Mouse (Mus musculus): ENCODE measurements around the gene Cldnd1. TPM values are rescaled to one million over a fixed set of nuclear protein-coding genes. Genes with fewer than 3 reads are reported as not detected.

Gene Cldnd1
- 10 to 100 TPM; 61.2 to 65.3 TPM for total RNA-seq (2021)
- long read RNA-seq, experiment 1, transcript Cldnd1-201 (5 exons, 2,147 nt): major isoform, 66 of 99 reads
- long read RNA-seq, experiment 1, transcript Cldnd1-204 (6 exons, 1,540 nt): minor isoform, 9 of 99 reads
- long read RNA-seq, experiment 1, partial matches to known transcripts: 7 of 99 reads
- long read RNA-seq, experiment 1, other reads (novel, unspliced or antisense): 17 of 99 reads
- long read RNA-seq, experiment 2, transcript Cldnd1-204 (6 exons, 1,540 nt): minor isoform, 11 of 120 reads
- long read RNA-seq, experiment 2, transcript Cldnd1-201 (5 exons, 2,147 nt): major isoform, 81 of 120 reads
- long read RNA-seq, experiment 2, partial matches to known transcripts: 8 of 120 reads
- long read RNA-seq, experiment 2, other reads (novel, unspliced or antisense): 20 of 120 reads

DNA sequence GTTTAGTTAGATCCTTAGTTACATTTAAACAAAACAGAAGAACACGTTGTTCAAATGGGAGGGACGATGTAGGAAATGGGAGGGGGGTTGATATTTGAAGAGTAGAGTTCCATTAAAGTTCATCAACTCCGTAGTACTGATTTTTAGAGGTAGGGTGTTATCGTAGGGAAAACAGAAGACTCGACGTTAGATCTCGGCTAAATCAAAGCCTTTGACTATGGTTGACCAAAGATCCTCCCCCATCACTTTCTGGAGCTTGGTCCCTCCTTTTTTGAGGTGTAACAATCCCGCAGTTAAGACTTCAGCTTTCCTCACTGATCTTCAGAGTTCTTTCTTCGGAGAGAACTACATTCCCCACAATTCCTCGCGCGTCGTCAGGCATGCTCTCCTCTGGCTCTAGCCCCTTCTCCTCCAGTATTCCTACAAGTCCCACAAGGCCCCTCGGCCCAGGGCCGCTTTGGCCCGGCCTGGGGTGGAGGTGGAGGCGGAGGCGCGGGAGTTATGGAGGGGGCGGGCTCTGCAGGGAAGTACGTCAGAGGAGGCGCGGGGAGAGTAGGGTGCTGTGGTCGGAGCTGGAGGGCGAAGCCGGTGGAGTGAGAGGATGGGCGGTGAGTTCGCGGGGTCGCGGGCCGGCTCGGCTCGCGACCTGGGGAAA lies at the start of gene Cldnd1:
Gene Cldnd1, plus strand, starts transcription at position 434 of the 655 bp plus-strand sequence.
- intact Hi-C loops (cut with DNase I): no loop called here
- peak; percentile 85 to 95 for DNase-seq

DNA sequence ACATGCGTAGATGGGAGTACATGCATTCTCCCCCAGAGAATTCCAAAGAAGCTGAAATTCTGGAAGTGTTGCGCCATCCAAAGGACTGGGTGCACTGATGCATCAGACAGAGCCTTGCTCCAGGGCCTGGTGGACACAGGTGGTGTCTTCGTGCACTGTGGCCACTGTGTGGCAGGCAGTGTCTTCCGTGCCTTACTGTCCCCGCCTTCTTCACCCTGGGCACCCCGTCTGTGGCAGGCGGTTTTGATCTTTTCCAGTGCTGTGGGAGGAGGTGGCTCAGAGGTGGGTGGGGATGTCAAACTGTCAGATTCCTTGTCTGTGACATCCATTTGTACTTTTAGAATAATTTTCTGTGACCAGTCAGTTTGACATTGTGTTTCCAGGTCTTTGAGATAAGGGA lies 49.0 kb upstream of the Cldnd1 start:
- DNase-seq: no peak
- intact Hi-C loops (cut with DNase I): no loop called here

GRCm38 (mm10) chr16:58682046-58682445 lies 45.7 kb upstream of the Cldnd1 start:
- no peak for DNase-seq
- intact Hi-C loops (cut with DNase I): no loop called here

- DNase-seq: no peak
- intact Hi-C loops (cut with DNase I): no loop called here
Observed at GRCm38 (mm10) chr16:58682870-58683269, 44.8 kb upstream of the Cldnd1 start.

DNA sequence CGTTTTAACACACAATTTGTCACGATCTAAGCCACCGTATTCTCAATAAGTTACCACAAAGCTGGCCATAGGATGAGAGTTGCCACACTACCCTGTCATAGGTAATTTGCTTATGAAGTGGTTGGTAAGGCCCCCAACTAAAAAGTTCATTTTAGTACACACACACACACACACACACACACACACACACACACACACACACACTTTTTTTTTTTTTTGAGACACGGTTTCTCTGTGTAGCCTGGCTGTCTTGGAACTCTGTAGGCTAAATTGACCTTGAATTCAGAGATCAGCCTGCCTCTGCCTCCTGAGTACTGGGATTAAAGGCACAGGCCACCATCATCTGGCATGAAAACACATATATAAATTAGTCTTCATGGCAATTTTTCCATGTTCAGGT lies 43.8 kb upstream of the Cldnd1 start:
- DNase-seq: no peak
- intact Hi-C loops (cut with DNase I): no loop called here

GRCm38 (mm10) chr16:58684537-58684936 lies 43.2 kb upstream of the Cldnd1 start:
- DNase-seq: no peak
- intact Hi-C loops (cut with DNase I): no loop called here

DNA sequence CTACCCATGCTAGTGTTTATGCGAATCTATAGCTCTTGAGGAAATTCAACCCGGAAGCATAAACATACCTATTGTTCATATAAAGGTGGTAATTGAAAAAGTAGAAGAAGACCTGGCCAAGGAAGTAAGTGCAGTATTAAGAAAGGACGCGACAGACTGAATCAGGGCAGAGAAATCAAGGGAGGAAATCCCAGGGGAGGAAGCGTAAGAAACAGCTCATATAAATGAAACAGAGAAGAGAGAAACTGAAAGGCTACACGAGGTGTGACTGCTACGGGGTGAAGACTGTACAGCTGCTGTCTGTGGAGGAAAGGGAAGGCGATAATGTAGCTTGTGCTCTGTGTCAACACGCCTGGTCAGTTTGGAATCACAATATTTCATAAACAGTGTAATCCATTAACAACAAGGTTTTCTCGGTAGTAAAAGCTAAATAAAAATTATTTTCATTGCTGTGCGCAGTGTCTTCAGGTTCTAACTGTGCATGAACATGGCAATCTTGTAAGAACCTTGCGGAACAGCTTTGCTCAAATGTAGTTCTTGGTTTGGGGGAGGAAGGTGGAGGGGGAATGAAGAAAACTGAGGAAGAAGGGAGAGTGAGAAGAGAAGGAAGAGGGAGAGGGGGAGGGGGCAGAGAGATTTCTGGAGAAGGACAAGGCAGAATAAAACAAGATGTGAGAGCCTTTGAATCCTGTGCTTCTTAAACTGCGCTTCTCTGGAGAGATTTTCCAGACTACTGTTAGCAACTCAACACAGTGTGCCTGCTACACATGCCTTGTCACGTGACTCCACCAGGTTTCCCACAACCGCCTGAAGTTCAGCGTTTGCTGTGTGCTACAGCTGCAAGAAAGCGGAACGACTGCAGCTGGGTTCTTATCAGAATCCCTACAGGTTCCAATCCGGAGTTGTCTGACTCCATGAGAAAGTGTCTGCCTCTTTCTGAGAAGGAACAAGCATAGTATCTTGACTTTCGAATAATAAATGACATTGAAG lies 41.9 kb upstream of the Cldnd1 start:
- intact Hi-C loops (cut with DNase I): no loop called here
- no peak for DNase-seq

DNA sequence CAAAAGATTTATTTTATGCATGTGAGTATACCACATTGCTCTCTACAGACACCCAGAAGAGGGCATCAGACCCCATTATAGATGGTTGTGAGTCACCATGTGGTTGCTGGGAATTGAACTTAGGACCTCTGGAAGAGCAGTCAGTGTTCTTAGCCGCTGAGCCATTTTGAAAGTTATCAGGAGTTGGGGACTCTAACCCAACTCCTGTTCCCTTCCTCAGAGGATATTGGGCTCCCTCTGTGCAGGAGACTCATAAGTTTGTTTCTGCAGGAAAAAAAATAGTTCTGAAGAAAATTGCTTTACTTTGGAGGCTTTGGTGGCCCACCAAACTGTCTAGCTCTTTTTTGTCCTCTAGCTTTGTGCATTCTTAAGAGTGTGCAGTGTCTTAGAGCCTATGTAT lies 39.2 kb upstream of the Cldnd1 start:
- intact Hi-C loops (cut with DNase I): no loop called here
- DNase-seq: no peak

- intact Hi-C loops (cut with DNase I): no loop called here
- DNase-seq: no peak
Observed at GRCm38 (mm10) chr16:58689555-58690169, 38.0 kb upstream of the Cldnd1 start.

DNA sequence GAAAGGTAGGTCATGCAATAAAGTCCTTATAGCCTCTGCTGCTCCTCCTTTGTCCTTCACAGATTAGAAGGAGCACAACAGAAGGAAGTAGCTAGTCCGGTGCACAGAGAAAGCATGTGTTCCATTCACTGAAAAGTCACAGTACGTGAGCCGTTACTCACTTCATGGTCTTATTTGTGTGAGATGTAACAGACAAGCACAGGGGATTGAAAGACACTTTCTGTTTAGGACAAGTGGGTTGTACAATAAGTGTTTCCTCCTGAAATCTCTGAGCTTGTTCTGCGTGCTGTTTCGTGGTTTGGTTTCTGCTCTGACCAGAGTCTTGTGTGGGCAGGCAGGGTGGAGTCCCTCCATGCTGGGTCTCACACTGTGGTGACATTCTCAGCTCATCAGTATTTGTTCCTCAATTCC lies 37.4 kb upstream of the Cldnd1 start:
- intact Hi-C loops (cut with DNase I): no loop called here
- no peak for DNase-seq

DNA sequence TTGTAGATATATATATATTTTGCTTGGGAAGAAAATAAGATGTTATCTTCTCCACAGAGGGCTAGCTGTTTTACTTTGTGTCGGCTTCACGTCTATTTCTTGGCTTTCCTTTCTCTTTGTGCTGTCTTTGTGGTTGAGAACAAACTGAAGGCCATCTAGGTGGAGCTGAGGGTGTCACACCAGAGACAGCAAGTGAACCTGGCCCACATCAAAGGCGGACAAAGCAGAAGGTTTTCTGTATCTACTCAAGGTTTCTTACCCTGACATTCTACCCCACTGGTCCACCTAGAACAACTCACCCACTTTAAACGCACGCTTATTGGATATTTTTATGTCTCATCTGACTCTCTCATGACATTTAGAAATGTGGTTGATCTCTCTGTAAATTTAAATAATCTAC lies 33.6 kb upstream of the Cldnd1 start:
- intact Hi-C loops (cut with DNase I): no loop called here
- DNase-seq: no peak

- no peak for DNase-seq
- intact Hi-C loops (cut with DNase I): no loop called here
Observed at GRCm38 (mm10) chr16:58696796-58697195, 30.9 kb upstream of the Cldnd1 start.

GRCm38 (mm10) chr16:58697261-58697660 lies 30.4 kb upstream of the Cldnd1 start:
- intact Hi-C loops (cut with DNase I): no loop called here
- DNase-seq: no peak

GRCm38 (mm10) chr16:58700174-58700573 lies 27.5 kb upstream of the Cldnd1 start:
- intact Hi-C loops (cut with DNase I): no loop called here
- DNase-seq: no peak

GRCm38 (mm10) chr16:58700816-58701424 lies 26.8 kb upstream of the Cldnd1 start:
- intact Hi-C loops (cut with DNase I): no loop called here
- no peak for DNase-seq

GRCm38 (mm10) chr16:58701779-58702178 lies 25.9 kb upstream of the Cldnd1 start:
- intact Hi-C loops (cut with DNase I): no loop called here
- DNase-seq: no peak

GRCm38 (mm10) chr16:58702329-58702932 lies 25.3 kb upstream of the Cldnd1 start:
- DNase-seq: no peak
- intact Hi-C loops (cut with DNase I): no loop called here

- intact Hi-C loops (cut with DNase I): no loop called here
- no peak for DNase-seq
Observed at GRCm38 (mm10) chr16:58703382-58704124, 24.2 kb upstream of the Cldnd1 start.

DNA sequence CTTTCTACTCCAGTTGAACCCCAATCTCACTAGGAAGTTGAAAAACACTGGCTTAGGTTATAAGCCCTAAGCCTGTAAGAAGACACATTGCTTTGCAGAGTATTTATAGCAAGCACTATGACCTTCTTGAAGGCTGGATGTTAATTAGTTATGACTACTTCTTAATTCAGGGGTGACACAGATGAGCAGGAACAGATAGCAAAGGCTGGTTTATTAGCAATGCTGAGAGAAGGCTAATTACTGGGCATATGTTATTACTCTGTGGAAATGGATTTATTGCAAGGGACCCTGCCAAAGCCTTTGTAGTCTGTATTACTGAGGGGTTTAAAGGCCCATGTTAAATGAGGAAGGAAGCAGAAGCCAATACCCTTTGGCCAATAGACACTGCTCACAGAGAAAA lies 22.7 kb upstream of the Cldnd1 start:
- intact Hi-C loops (cut with DNase I): no loop called here
- no peak for DNase-seq
